Mouse (Mus musculus): Measurements from ENCODE around the gene Btbd9. TPM values are rescaled to one million over a fixed set of nuclear protein-coding genes. Genes with fewer than 3 reads are reported as not detected.
"Not testable (repeated sequence)": the region's sequence is repeated elsewhere in the genome, so short reads cannot be mapped to it uniquely, and the experiment has no call there.

Btbd9 gene
- total and polyA plus RNA-seq, 2 experiments from 2014 or later: 30.3 to 31.0 TPM

- Histone ChIP-seq H3K36me3 (replicated peaks; ENCODE audit: control insufficient read depth, insufficient read depth, low read length) (0 out of 2 replicates have a peak, but pooled peaks cover 4% of the 10 kb centered on the region), H3K4me1 (ENCODE audit: control insufficient read depth, insufficient read depth) (peaks cover 4% of the 10 kb centered on the region; the same call in 1 of the 2 replicates), H3K4me3 (ENCODE audit: low read depth, low read length) (no peak overlapping the region), H3K9ac (replicated peaks; ENCODE audit: low read depth, low read length) (no peak overlapping the region), H3K9me3 (replicated peaks; ENCODE audit: control insufficient read depth, low read length) (no peaks in the 10 kb centered on the region), H3K4me2 (ENCODE audit: low read depth, low read length) (no peak overlapping the region), H3K27ac (ENCODE audit: low read depth) (no peak overlapping the region), H3K27me3 (ENCODE audit: control insufficient read depth, insufficient read depth, low read length) (no peaks in the 10 kb centered on the region)
- no peak for ATAC-seq (ENCODE audit: insufficient read depth, low read depth)
- TF ChIP-seq EP300 (IDR thresholded peaks at IDR 0.05; ENCODE audit: low read depth): no peak
- TF ChIP-seq CTCF (IDR thresholded peaks at IDR 0.05; ENCODE audit: low read depth): no peak
- no peak for DNase-seq (ENCODE audit: low spot score)
- 53% methylated on average over 5 of the region's 5 CpGs for WGBS
Observed at GRCm38 (mm10) chr17:30506916-30507315, 69.4 kb downstream of the Btbd9 start.

- H3K27ac ChIP-seq (ENCODE audit: low read depth): peak overlapping the region; percentile 75; the same call in 1 of the 2 replicates
- WGBS: 95% methylated on average over 11 of the region's 11 CpGs
- H3K4me1 ChIP-seq (ENCODE audit: control insufficient read depth, insufficient read depth); H3K9me3 ChIP-seq (replicated peaks; ENCODE audit: control insufficient read depth, low read length); H3K4me2 ChIP-seq (ENCODE audit: low read depth, low read length); H3K4me3 ChIP-seq (ENCODE audit: low read depth, low read length); DNase-seq (ENCODE audit: low spot score); ATAC-seq (ENCODE audit: insufficient read depth, low read depth); H3K27me3 ChIP-seq (ENCODE audit: control insufficient read depth, insufficient read depth, low read length); H3K9ac ChIP-seq (replicated peaks; ENCODE audit: low read depth, low read length); H3K36me3 ChIP-seq (replicated peaks; ENCODE audit: control insufficient read depth, insufficient read depth, low read length): not testable (repeated sequence)
Observed at GRCm38 (mm10) chr17:30499541-30499940, 76.7 kb downstream of the Btbd9 start.

- Histone ChIP-seq H3K27me3 (ENCODE audit: control insufficient read depth, insufficient read depth, low read length) (no peaks in the 10 kb centered on the region), H3K9me3 (replicated peaks; ENCODE audit: control insufficient read depth, low read length) (no peaks in the 10 kb centered on the region), H3K4me1 (ENCODE audit: control insufficient read depth, insufficient read depth) (peaks cover 6% of the 10 kb centered on the region), H3K9ac (replicated peaks; ENCODE audit: low read depth, low read length) (no peak overlapping the region), H3K4me2 (ENCODE audit: low read depth, low read length) (no peak overlapping the region), H3K27ac (ENCODE audit: low read depth) (peak overlapping the region; percentile 75), H3K4me3 (ENCODE audit: low read depth, low read length) (no peak overlapping the region), H3K36me3 (replicated peaks; ENCODE audit: control insufficient read depth, insufficient read depth, low read length) (no peaks in the 10 kb centered on the region)
- TF ChIP-seq EP300 (IDR thresholded peaks at IDR 0.05; ENCODE audit: low read depth) (no peak), CTCF (IDR thresholded peaks at IDR 0.05; ENCODE audit: low read depth) (no peak)
- 53% methylated on average over 5 of the region's 5 CpGs for WGBS
- peak; percentile 67 for ATAC-seq (ENCODE audit: insufficient read depth, low read depth)
- DNase-seq (ENCODE audit: low spot score): peak; percentile 44
Observed at GRCm38 (mm10) chr17:30498779-30499178, 77.5 kb downstream of the Btbd9 start.

GRCm38 (mm10) chr17:30498376-30498719, 77.9 kb downstream of the Btbd9 start:
- DNase-seq (ENCODE audit: low spot score): peak; percentile 77
- no peak overlapping the region for H3K4me2 ChIP-seq (ENCODE audit: low read depth, low read length)
- no peak overlapping the region for H3K4me3 ChIP-seq (ENCODE audit: low read depth, low read length)
- no peak for TF ChIP-seq EP300 (IDR thresholded peaks at IDR 0.05; ENCODE audit: low read depth)
- no peak for TF ChIP-seq CTCF (IDR thresholded peaks at IDR 0.05; ENCODE audit: low read depth)
- ATAC-seq (ENCODE audit: insufficient read depth, low read depth): peak; percentile 86
- WGBS: 24% methylated on average over 6 of the region's 6 CpGs
- H3K9ac ChIP-seq (replicated peaks; ENCODE audit: low read depth, low read length): no peak overlapping the region
- peaks cover 6% of the 10 kb centered on the region for H3K4me1 ChIP-seq (ENCODE audit: control insufficient read depth, insufficient read depth)
- no peaks in the 10 kb centered on the region for H3K27me3 ChIP-seq (ENCODE audit: control insufficient read depth, insufficient read depth, low read length)
- H3K27ac ChIP-seq (ENCODE audit: low read depth): peak overlapping the region; percentile 75
- H3K36me3 ChIP-seq (replicated peaks; ENCODE audit: control insufficient read depth, insufficient read depth, low read length): no peaks in the 10 kb centered on the region
- H3K9me3 ChIP-seq (replicated peaks; ENCODE audit: control insufficient read depth, low read length): no peaks in the 10 kb centered on the region

GRCm38 (mm10) chr17:30497525-30498375, 78.5 kb downstream of the Btbd9 start:
- Histone ChIP-seq H3K9ac (replicated peaks; ENCODE audit: low read depth, low read length) (no peak overlapping the region), H3K4me2 (ENCODE audit: low read depth, low read length) (no peak overlapping the region), H3K36me3 (replicated peaks; ENCODE audit: control insufficient read depth, insufficient read depth, low read length) (no peaks in the 10 kb centered on the region), H3K9me3 (replicated peaks; ENCODE audit: control insufficient read depth, low read length) (no peaks in the 10 kb centered on the region), H3K27ac (ENCODE audit: low read depth) (peak overlapping the region; percentile 75), H3K4me3 (ENCODE audit: low read depth, low read length) (no peak overlapping the region), H3K4me1 (ENCODE audit: control insufficient read depth, insufficient read depth) (peaks cover 6% of the 10 kb centered on the region), H3K27me3 (ENCODE audit: control insufficient read depth, insufficient read depth, low read length) (no peaks in the 10 kb centered on the region)
- no peak for TF ChIP-seq EP300 (IDR thresholded peaks at IDR 0.05; ENCODE audit: low read depth)
- no peak for TF ChIP-seq CTCF (IDR thresholded peaks at IDR 0.05; ENCODE audit: low read depth)
- ATAC-seq (ENCODE audit: insufficient read depth, low read depth) (no peak), DNase-seq (ENCODE audit: low spot score) (no peak)
- WGBS: 76% methylated on average over 11 of the region's 11 CpGs

All from heart, postnatal 0 days (tissue).